Mouse (Mus musculus) adrenal gland, adult (tissue): ENCODE measurements around the gene Zdhhc21.

Source experiments
- DNase-seq, 2 experiments: peaks; one replicate each; pipeline ENCODE4 v3.0.0; 2022 to 2023; ENCODE audit warnings: low spot score in 1 of 2; ENCODE audit not compliant: inconsistent age in 2 of 2

Gene Zdhhc21

DNA sequence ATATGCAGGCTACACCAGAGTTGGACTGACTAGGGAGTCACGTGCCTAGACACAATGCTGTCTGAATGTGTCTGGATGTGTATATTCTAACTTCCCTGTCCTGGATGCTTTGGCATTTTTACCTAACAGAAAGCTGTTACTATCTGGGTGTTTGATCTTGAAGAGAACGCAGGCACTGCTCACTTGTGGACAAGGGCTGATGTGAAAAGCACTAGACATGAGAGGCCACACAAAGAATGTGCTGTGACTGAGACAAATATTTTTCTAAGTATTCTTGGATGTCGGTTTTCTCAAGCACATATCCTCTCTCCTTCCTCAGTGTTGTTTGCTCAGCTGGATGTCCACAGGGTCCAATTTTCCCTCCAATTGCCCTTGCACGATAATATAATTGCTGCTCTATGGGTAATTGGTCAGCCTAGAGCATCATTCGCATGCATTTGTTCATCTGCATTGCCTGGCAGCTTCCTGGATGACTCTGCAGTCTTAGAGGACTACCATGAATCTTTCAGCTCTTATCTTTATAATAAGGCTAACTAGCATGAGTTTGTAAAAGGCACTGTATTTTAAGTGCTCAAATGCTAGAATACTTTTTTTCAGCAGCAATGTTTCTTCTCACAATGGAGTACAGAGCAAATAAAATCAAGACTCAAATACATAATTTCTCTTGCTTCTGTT, 66.7 kb downstream of the Zdhhc21 start:
- peak in 1 of 2 experiments; percentile 15 for DNase-seq

DNA sequence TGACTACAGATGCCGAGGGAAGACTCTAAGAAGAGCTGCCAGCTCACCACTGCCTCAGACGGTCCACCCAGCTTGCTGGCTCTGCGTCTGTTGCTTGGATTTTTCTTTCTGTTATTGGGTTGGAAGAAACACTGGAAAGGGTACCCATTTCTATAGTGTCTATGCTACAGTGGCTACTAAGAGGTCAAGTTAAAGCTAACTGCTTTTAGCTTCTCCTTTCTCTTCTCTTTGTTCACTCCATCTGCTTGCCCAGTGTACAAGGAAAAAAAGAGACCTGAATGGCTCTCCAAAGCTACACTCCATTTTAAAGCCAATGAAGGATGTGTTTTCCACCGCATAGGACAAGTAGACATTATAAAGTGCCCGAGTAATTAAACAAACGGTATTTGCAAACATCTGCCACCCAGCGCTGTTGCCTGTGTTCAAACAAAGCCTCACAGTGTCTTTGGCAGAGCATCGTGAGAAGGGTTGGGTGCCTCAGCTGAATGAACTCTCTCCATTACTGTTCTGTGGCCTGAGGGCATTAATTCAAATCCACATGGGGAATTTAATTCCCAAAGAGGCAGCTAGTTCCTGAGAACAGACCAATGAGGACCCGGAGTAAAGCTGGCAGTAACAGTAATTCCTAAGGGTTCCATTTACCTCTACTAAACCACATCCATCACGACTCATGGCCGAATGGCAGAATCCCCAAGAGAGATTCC, 94.1 kb downstream of the Zdhhc21 start:
- DNase-seq, result no peak

DNA sequence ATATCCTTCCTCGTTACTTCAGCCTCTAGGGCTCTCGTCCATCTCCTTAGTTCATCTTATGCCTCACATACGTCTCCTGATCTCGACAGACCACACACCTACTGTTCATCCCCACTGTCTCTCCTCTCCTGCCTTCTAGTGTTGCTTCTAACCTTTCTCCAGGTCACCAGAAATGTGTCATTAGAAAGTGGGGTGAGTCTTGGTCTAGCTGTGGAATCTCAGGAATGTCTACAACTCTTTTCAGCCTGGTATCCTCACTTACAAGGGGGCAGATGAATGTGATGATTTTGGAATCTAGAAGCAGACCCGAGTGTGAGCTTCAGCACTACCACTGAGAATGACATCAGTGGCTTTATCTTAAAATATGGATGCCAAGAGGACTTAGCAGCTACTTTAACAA, 96.2 kb downstream of the Zdhhc21 start:
- DNase-seq, result no peak

DNA sequence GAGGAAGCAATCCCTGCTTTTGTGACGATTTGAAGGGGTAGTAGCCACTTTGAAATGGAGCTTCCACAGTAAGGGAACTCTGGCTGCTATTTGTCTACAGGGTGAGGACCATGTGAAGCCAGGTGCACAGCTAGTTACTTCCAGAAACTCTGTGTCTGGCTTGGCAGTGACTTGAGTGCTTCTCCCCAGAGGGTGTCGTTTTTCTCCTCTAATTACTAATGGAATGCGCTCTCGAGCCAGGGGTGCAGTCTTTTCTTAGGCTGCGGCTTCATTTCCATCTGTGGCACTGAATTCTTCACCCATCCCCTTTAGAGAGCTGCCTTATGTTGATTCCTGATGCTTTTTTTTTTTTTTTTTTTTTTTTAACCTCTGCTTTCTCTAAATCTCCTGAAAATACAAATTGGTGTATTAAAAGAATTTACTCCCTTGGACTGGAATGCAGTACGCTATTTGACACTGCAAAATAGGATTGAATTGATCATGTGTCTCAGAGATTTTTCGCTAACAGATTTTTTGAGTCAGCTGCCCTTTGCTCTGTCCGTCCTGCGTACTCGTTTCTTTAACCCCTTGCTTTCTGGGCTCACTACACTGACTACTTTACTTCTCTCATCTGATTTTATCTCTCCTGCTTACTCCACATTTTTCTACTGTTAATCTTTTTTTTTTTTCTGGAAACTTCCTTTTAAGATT, 97.2 kb downstream of the Zdhhc21 start:
- DNase-seq, result no peak

DNA sequence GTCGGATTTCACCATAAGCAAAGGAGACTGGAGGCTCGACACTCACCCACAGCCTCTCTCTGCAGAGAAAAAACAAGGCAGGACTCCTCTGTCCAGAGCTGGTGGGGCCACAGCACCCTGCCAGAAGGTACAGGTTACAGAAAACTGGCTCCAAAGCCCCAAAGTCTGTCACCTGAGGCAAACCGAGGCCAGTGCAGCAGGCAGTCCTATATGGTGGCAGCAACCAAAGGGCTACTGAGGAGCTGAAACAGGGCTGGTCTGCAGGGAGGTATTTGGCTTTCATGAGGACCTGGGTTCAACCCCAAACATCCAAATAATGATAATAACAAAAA, 103.5 kb downstream of the Zdhhc21 start:
- no peak for DNase-seq

DNA sequence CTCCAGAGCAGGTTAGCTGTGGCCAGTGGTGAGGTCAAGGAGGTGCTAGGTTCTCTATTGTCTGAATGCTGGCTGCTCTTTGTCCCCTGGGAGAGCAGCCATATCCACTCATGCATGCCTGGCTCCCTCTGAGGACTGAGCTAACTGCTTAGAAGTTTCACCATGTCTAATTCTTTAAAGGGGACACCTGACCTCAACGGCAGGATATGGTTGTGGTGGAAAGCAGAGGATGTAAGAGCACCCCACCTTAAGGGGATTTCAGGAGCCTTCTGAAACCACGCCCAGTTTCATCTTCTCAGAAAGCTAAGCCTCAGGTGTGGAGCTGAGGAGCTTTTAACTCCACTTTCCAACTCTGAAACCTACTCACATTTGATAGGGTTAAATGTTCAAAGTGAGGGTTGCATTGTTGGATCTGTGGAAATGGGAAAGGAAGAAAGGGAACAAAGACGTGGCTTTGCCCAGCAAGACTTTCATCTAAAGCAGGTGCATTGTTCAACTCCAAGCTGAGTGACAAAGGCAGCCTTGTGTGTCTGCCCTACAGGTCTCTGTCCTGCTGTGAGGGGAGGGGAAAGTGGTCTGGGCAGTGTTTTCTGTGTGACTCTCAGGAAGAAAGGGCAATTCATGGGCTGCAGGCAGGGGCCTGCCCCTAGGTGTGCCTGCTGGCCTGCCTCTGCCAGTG, 104.0 kb downstream of the Zdhhc21 start:
- DNase-seq, result no peak
